ENCODE assay signal across 22 mouse cellular contexts in the genomic region with DNA sequence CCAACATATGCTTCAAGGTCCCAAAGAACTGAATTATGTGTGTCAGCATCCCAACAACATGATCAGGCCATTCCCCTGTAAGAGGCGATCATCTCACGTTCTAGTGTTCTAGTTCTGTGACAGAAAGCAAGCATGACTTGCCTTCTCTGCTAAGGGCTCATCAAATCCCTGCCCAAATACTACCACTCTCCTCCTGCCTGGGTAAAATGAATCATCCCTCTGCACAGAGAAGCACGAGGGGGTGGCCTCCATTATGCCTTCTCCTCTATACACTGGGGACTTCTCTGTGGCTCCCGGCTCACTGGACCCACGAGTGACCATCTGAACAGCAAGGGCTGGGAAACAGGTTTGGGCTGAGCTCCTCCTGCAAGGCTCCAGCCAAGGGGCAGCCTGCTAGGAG. TPM values are rescaled to one million over a fixed set of nuclear protein-coding genes. Genes with fewer than 3 reads are reported as not detected.
DNase-seq lines count a peak whose midpoint lies in the region; ATAC-seq and TF ChIP-seq lines count a peak whose summit lies in the region.
"Had no signal": no experiment of that assay in that cellular context is flagged by ENCODE, and none has a peak within 500 bp of the region (broad histone marks: within the 10 kb centered on the region; RNA-seq: fewer than 3 reads in every experiment).

No protein-coding gene starts in this region.

- whole genome bisulfite sequencing in lung, embryonic 15.5 days: 80% methylated on average over 5 of the region's 5 CpGs
- 76% methylated on average over 5 of the region's 5 CpGs for whole genome bisulfite sequencing in small intestine, adult 2 months

- H3K4me1 ChIP-seq in lung, embryonic 15.5 days: peaks cover 20% of the 10 kb centered on the region
- H3K4me1 ChIP-seq in small intestine, adult 2 months (ENCODE audit: control insufficient read depth, insufficient read depth, insufficient read length, low read length): peaks cover 10% of the 10 kb centered on the region

- no peak overlapping the region for H3K9ac ChIP-seq in lung, embryonic 15.5 days
- H3K9ac ChIP-seq: hindbrain, embryonic 13.5 days; limb, embryonic 15.5 days; liver, embryonic 15.5 days; midbrain, embryonic 12.5 days had no signal

- no peak for TF ChIP-seq CTCF in small intestine, adult 2 months (IDR thresholded peaks at IDR 0.05; ENCODE audit: extremely low read depth, insufficient read length, insufficient replicate concordance, low read depth, low read length)

- peak overlapping the region; percentile 25; the same call in 1 of the 2 replicates for H3K27ac ChIP-seq in lung, embryonic 15.5 days
- 0 out of 2 replicates have a peak overlapping the region, but pooled peaks have one; percentile 64 for H3K27ac ChIP-seq in small intestine, adult 2 months (ENCODE audit: insufficient read depth, low read depth, low read length)
- H3K27ac ChIP-seq: heart, adult 2 months; hindbrain, embryonic 13.5 days; limb, embryonic 15.5 days; liver, embryonic 15.5 days; midbrain, embryonic 12.5 days had no signal

- no peaks in the 10 kb centered on the region for H3K27me3 ChIP-seq in lung, embryonic 15.5 days
- no peaks in the 10 kb centered on the region for H3K27me3 ChIP-seq in small intestine, adult 2 months (ENCODE audit: control insufficient read depth, insufficient read depth, low read length)
- H3K27me3 ChIP-seq: liver, embryonic 15.5 days had no signal

- DNase-seq in frontal cortex, postnatal 36 days (ENCODE audit: low spot score in 2 of 2): no peak
- DNase-seq in lung, postnatal 36 days: no peak
- no peak for DNase-seq in heart, postnatal 14 days
- DNase-seq: adrenal gland, postnatal 25 days; cerebellum, adult 11 months; cerebellum, postnatal 10 days; heart, adult 2 months; heart, postnatal 36 days; kidney, postnatal 36 days; layer of hippocampus, adult 9-11 months; left cerebral cortex, postnatal 4 days; lung, postnatal 10 days; thymus, adult 18-20 months had no signal

- ATAC-seq in frontal cortex, adult (ENCODE audit: low TSS enrichment): peak; percentile 51; the same call in 1 of the 2 replicates
- no peak for ATAC-seq in lung, embryonic 15.5 days (ENCODE audit: borderline replicate concordance, extremely low read depth, low FRiP score, low TSS enrichment)
- ATAC-seq in erythroid progenitor cell, adult 5-6 weeks (replicated peaks; ENCODE audit: low FRiP score, poor library complexity, severe bottlenecking): no peak
- ATAC-seq: CD4-positive, CD25-positive, alpha-beta regulatory T cell, adult 4 months had no signal

- H3K36me3 ChIP-seq in lung, embryonic 15.5 days: no peaks in the 10 kb centered on the region
- peaks cover 12% of the 10 kb centered on the region for H3K36me3 ChIP-seq in small intestine, adult 2 months (ENCODE audit: control insufficient read depth, insufficient read depth, low read length)
- H3K36me3 ChIP-seq: hindbrain, embryonic 13.5 days; limb, embryonic 15.5 days had no signal

- TF ChIP-seq POLR2A in small intestine, adult 2 months (IDR thresholded peaks at IDR 0.05; ENCODE audit: low read depth, low read length): no peak

- no peak overlapping the region for H3K4me2 ChIP-seq in lung, embryonic 15.5 days
- H3K4me2 ChIP-seq: hindbrain, embryonic 13.5 days; limb, embryonic 15.5 days; liver, embryonic 15.5 days; midbrain, embryonic 12.5 days had no signal

- H3K4me3 ChIP-seq in lung, embryonic 15.5 days: no peak overlapping the region
- no peak overlapping the region for H3K4me3 ChIP-seq in small intestine, adult 2 months (ENCODE audit: low read depth, low read length)
- H3K4me3 ChIP-seq: heart, adult 2 months; hindbrain, embryonic 13.5 days; limb, embryonic 15.5 days; liver, embryonic 15.5 days; midbrain, embryonic 12.5 days had no signal

- intact Hi-C loops in heart, postnatal 14 days (cut with DNase I): no loop called here

- H3K9me3 ChIP-seq in lung, embryonic 15.5 days: no peaks in the 10 kb centered on the region
- H3K9me3 ChIP-seq: hindbrain, embryonic 13.5 days; limb, embryonic 15.5 days; liver, embryonic 15.5 days; midbrain, embryonic 12.5 days had no signal

RNA-seq across cellular contexts. Expression of a gene that starts 49.2 kb away (rescaled TPM):
- polyA plus RNA-seq in lung, embryonic 15.5 days (2015; fragmentation: Nextera tagmentation; extraction: Ambion mirVana): 14.3 and 17.9 TPM in 2 replicates
- 10.2 and 11.7 TPM in 2 replicates for polyA plus RNA-seq in small intestine, adult 2 months (2012; rRNA removed)
- total RNA-seq in erythroid progenitor cell, adult 5-6 weeks (2015; ENCODE audit: low replicate concordance): 96.4 and 130 TPM in 2 replicates
- total RNA-seq in erythroid progenitor cell, adult 5-6 weeks (2017; ENCODE audit: low replicate concordance): 189 and 234 TPM in 2 replicates
- total RNA-seq in heart, postnatal 14 days (2021): 1 to 10 TPM; 9.6 to 9.7 TPM

Comparison
In these comparisons a context has a peak if more than half of its experiments do, and no peak if none do; other contexts are left out.
1. RNA of a gene that starts 49.2 kb away (total RNA-seq): 96.4 to 234 TPM in erythroid progenitor cell, adult 5-6 weeks; 9.6 to 9.7 TPM in heart, postnatal 14 days; every median in the first group is over 4 times any median in the second.